Mouse (Mus musculus): ENCODE results near the gene Sema7a. TPM values are rescaled to one million over a fixed set of nuclear protein-coding genes. Genes with fewer than 3 reads are reported as not detected.

Gene Sema7a
- total and polyA plus RNA-seq, 2 experiments: 0.09 to 0.53 TPM

GRCm38 (mm10) chr9:57999676-58000075, 59.8 kb downstream of the Sema7a start:
- Histone ChIP-seq H3K27me3 (ENCODE audit: control insufficient read depth, insufficient read depth, low read length) (no peaks in the 10 kb centered on the region), H3K27ac (replicated peaks; ENCODE audit: insufficient read depth, low read depth, low read length) (no peak overlapping the region), H3K79me2 (ENCODE audit: control insufficient read depth, insufficient read depth, low read length) (no peaks in the 10 kb centered on the region), H3K36me3 (ENCODE audit: control insufficient read depth, insufficient read depth, low read length) (no peaks in the 10 kb centered on the region), H3K9ac (ENCODE audit: low read depth, low read length) (no peak overlapping the region), H3K4me3 (ENCODE audit: insufficient read depth, low read depth, low read length) (no peak overlapping the region), H3K4me1 (ENCODE audit: control insufficient read depth, insufficient read depth, low read length) (no peaks in the 10 kb centered on the region)
- TF ChIP-seq POLR2A (IDR thresholded peaks at IDR 0.05; ENCODE audit: extremely low read depth, insufficient read depth, low read length) (no peak), CTCF (IDR thresholded peaks at IDR 0.05; ENCODE audit: low read depth, low read length) (no peak)
- no peak for DNase-seq (ENCODE audit: extremely low read depth, low read depth, low spot score)
- WGBS: 52% methylated on average over 2 of the region's 2 CpGs

- DNase-seq (ENCODE audit: extremely low read depth, low read depth, low spot score): no peak
- Histone ChIP-seq H3K27ac (replicated peaks; ENCODE audit: insufficient read depth, low read depth, low read length) (no peak overlapping the region), H3K36me3 (ENCODE audit: control insufficient read depth, insufficient read depth, low read length) (no peaks in the 10 kb centered on the region), H3K4me3 (ENCODE audit: insufficient read depth, low read depth, low read length) (no peak overlapping the region), H3K9ac (ENCODE audit: low read depth, low read length) (no peak overlapping the region), H3K4me1 (ENCODE audit: control insufficient read depth, insufficient read depth, low read length) (no peaks in the 10 kb centered on the region), H3K79me2 (ENCODE audit: control insufficient read depth, insufficient read depth, low read length) (no peaks in the 10 kb centered on the region), H3K27me3 (ENCODE audit: control insufficient read depth, insufficient read depth, low read length) (no peaks in the 10 kb centered on the region)
- 48% methylated on average over 2 of the region's 2 CpGs for WGBS
- TF ChIP-seq CTCF (IDR thresholded peaks at IDR 0.05; ENCODE audit: low read depth, low read length) (no peak), POLR2A (IDR thresholded peaks at IDR 0.05; ENCODE audit: extremely low read depth, insufficient read depth, low read length) (no peak)
Measured at GRCm38 (mm10) chr9:58003272-58003671, 63.4 kb downstream of the Sema7a start.

GRCm38 (mm10) chr9:58005753-58006461, 66.0 kb downstream of the Sema7a start, which contains the start of gene Cyp11a1:
TSS of gene Cyp11a1 (plus strand) at chr9:58006411.
- WGBS: 82% methylated on average over 16 of the region's 16 CpGs

GRCm38 (mm10) chr9:58008336-58009014, 68.6 kb downstream of the Sema7a start:
- DNase-seq (ENCODE audit: extremely low read depth, low read depth, low spot score): no peak
- WGBS: 79% methylated on average over 12 of the region's 12 CpGs
- Histone ChIP-seq H3K36me3 (ENCODE audit: control insufficient read depth, insufficient read depth, low read length) (no peaks in the 10 kb centered on the region), H3K9ac (ENCODE audit: low read depth, low read length) (no peak overlapping the region), H3K4me3 (ENCODE audit: insufficient read depth, low read depth, low read length) (no peak overlapping the region), H3K4me1 (ENCODE audit: control insufficient read depth, insufficient read depth, low read length) (no peaks in the 10 kb centered on the region), H3K27me3 (ENCODE audit: control insufficient read depth, insufficient read depth, low read length) (no peaks in the 10 kb centered on the region), H3K79me2 (ENCODE audit: control insufficient read depth, insufficient read depth, low read length) (no peaks in the 10 kb centered on the region), H3K27ac (replicated peaks; ENCODE audit: insufficient read depth, low read depth, low read length) (no peak overlapping the region)
- TF ChIP-seq POLR2A (IDR thresholded peaks at IDR 0.05; ENCODE audit: extremely low read depth, insufficient read depth, low read length): no peak
- no peak for TF ChIP-seq CTCF (IDR thresholded peaks at IDR 0.05; ENCODE audit: low read depth, low read length)

More at GRCm38 (mm10) chr9:58005753-58006461, 66.0 kb downstream of the Sema7a start, which contains the start of gene Cyp11a1:
- Histone ChIP-seq H3K27ac (replicated peaks; ENCODE audit: insufficient read depth, low read depth, low read length) (no peak within 1 kb of the TSS), H3K79me2 (ENCODE audit: control insufficient read depth, insufficient read depth, low read length) (no peaks in the 10 kb centered on the region), H3K4me1 (ENCODE audit: control insufficient read depth, insufficient read depth, low read length) (no peaks in the 10 kb centered on the region), H3K4me3 (ENCODE audit: insufficient read depth, low read depth, low read length) (no peak within 1 kb of the TSS), H3K9ac (ENCODE audit: low read depth, low read length) (no peak within 1 kb of the TSS), H3K27me3 (ENCODE audit: control insufficient read depth, insufficient read depth, low read length) (no peaks in the 10 kb centered on the region), H3K36me3 (ENCODE audit: control insufficient read depth, insufficient read depth, low read length) (no peaks in the 10 kb centered on the region)
- no peak for TF ChIP-seq CTCF (IDR thresholded peaks at IDR 0.05; ENCODE audit: low read depth, low read length)
- TF ChIP-seq POLR2A (IDR thresholded peaks at IDR 0.05; ENCODE audit: extremely low read depth, insufficient read depth, low read length): no peak
- DNase-seq (ENCODE audit: extremely low read depth, low read depth, low spot score): no peak

GRCm38 (mm10) chr9:58009015-58009362, 69.1 kb downstream of the Sema7a start:
- no peaks in the 10 kb centered on the region for H3K36me3 ChIP-seq (ENCODE audit: control insufficient read depth, insufficient read depth, low read length)
- H3K9ac ChIP-seq (ENCODE audit: low read depth, low read length): no peak overlapping the region
- H3K27ac ChIP-seq (replicated peaks; ENCODE audit: insufficient read depth, low read depth, low read length): no peak overlapping the region
- no peaks in the 10 kb centered on the region for H3K27me3 ChIP-seq (ENCODE audit: control insufficient read depth, insufficient read depth, low read length)
- DNase-seq (ENCODE audit: extremely low read depth, low read depth, low spot score): no peak
- H3K4me3 ChIP-seq (ENCODE audit: insufficient read depth, low read depth, low read length): no peak overlapping the region
- H3K79me2 ChIP-seq (ENCODE audit: control insufficient read depth, insufficient read depth, low read length): no peaks in the 10 kb centered on the region
- WGBS: 14% methylated on average over 6 of the region's 6 CpGs
- no peaks in the 10 kb centered on the region for H3K4me1 ChIP-seq (ENCODE audit: control insufficient read depth, insufficient read depth, low read length)
- TF ChIP-seq CTCF (IDR thresholded peaks at IDR 0.05; ENCODE audit: low read depth, low read length) (no peak), POLR2A (IDR thresholded peaks at IDR 0.05; ENCODE audit: extremely low read depth, insufficient read depth, low read length) (no peak)

- DNase-seq (ENCODE audit: extremely low read depth, low read depth, low spot score): no peak
- Histone ChIP-seq H3K79me2 (ENCODE audit: control insufficient read depth, insufficient read depth, low read length) (no peaks in the 10 kb centered on the region), H3K36me3 (ENCODE audit: control insufficient read depth, insufficient read depth, low read length) (no peaks in the 10 kb centered on the region), H3K27me3 (ENCODE audit: control insufficient read depth, insufficient read depth, low read length) (no peaks in the 10 kb centered on the region), H3K4me1 (ENCODE audit: control insufficient read depth, insufficient read depth, low read length) (no peaks in the 10 kb centered on the region), H3K4me3 (ENCODE audit: insufficient read depth, low read depth, low read length) (no peak overlapping the region), H3K27ac (replicated peaks; ENCODE audit: insufficient read depth, low read depth, low read length) (no peak overlapping the region), H3K9ac (ENCODE audit: low read depth, low read length) (no peak overlapping the region)
- WGBS: 65% methylated on average over 3 of the region's 3 CpGs
- TF ChIP-seq CTCF (IDR thresholded peaks at IDR 0.05; ENCODE audit: low read depth, low read length) (no peak), POLR2A (IDR thresholded peaks at IDR 0.05; ENCODE audit: extremely low read depth, insufficient read depth, low read length) (no peak)
Measured at GRCm38 (mm10) chr9:58009588-58009987, 69.7 kb downstream of the Sema7a start.

Data from liver, adult 2 months (tissue).